Mouse (Mus musculus) intestine, embryonic 15.5 days (tissue): ENCODE data around the gene Negr1. TPM values are rescaled to one million over a fixed set of nuclear protein-coding genes. Genes with fewer than 3 reads are reported as not detected.

ENCODE experiments used
- ATAC-seq: fragments of 200-750 bp; cut with Nextera tagmentation; 2 replicates; pipeline ENCODE4 v1.8.0; 2017; ENCODE audit warnings: moderate TSS enrichment, moderate library complexity
- H3K27ac ChIP-seq: fragments of 300-500 bp; sonication (generic); 2 replicates; pipeline ENCODE4 v1.5.1; 2015; ENCODE audit warnings: mild to moderate bottlenecking, inconsistent platforms
- H3K27me3 ChIP-seq: fragments of 300-500 bp; sonication (generic); replicated peaks from 2 replicates; pipeline ENCODE4 v1.6.1; 2015; ENCODE audit warnings: inconsistent platforms
- H3K36me3 ChIP-seq: fragments of 300-500 bp; sonication (generic); 2 replicates; pipeline ENCODE4 v1.6.1; 2015; ENCODE audit warnings: inconsistent platforms
- H3K4me1 ChIP-seq: fragments of 300-500 bp; sonication (generic); replicated peaks from 2 replicates; pipeline ENCODE4 v1.6.1; 2015; ENCODE audit warnings: inconsistent platforms
- H3K4me2 ChIP-seq: fragments of 300-500 bp; sonication (generic); replicated peaks from 2 replicates; pipeline ENCODE4 v1.6.1; 2015; ENCODE audit warnings: mild to moderate bottlenecking, inconsistent platforms
- H3K4me3 ChIP-seq: fragments of 300-500 bp; sonication (generic); replicated peaks from 2 replicates; pipeline ENCODE4 v1.5.1; 2015; ENCODE audit warnings: inconsistent platforms
- H3K9ac ChIP-seq: fragments of 300-500 bp; sonication (generic); 2 replicates; pipeline ENCODE4 v1.6.1; 2015; ENCODE audit warnings: inconsistent platforms
- H3K9me3 ChIP-seq: fragments of 300-500 bp; sonication (generic); 2 replicates; pipeline ENCODE4 v1.6.1; 2016; ENCODE audit warnings: inconsistent platforms
- WGBS: fragments of 180-500 bp; shearing (Covaris S2); methylation state at CpG from one replicate; pipeline ENCODE4 v1.1.7; 2015; 5-methylcytosine and 5-hydroxymethylcytosine counted together
- polyA plus RNA-seq: library from polyadenylated mRNA; unstranded; fragments of >200 nt; fragmentation: Nextera tagmentation; extraction: Ambion mirVana; gene quantifications from 2 replicates; pipeline ENCODE4 v1.2.1, GENCODE M21; 2015

Gene Negr1
- polyA plus RNA-seq, 1 experiment from 2014 or later: 3.8 TPM

GRCm38 (mm10) chr3:156772057-156772456, 210.5 kb downstream of the Negr1 start:
- Histone ChIP-seq H3K36me3 (no peaks in the 10 kb centered on the region), H3K9me3 (no peaks in the 10 kb centered on the region), H3K4me1 (no peaks in the 10 kb centered on the region), H3K4me3 (no peak overlapping the region), H3K27me3 (no peaks in the 10 kb centered on the region), H3K27ac (no peak overlapping the region), H3K9ac (no peak overlapping the region), H3K4me2 (no peak overlapping the region)
- no peak for ATAC-seq
- WGBS: 46% methylated on average over 1 of the region's 1 CpGs

DNA sequence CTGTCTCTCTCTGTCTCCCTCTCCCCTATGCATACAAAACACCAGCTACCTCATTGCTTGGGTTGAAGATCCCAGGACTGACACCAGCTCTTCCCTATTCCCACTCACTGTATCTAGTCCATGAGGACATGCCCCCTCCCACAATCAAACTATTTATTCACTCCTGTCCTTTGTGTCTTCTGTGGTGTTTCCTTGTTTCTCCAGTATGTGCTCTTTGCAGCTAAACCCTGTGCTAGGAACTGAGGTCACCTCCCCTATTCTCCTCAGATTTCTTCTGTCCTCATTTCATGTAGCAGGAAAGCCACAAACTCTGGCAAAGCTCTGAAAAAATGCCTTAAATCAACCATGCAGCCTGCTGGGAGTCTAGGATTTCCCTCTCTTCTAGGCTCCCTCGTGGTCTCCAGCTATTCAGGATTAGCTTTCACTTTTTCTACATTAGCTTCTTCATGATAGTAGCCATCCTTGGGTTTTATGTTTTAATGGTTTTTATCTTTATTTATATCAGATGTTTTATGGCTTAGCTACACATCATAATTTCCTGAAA, 222.8 kb downstream of the Negr1 start:
- WGBS: 53% methylated on average over 1 of the region's 1 CpGs
- H3K4me2 ChIP-seq: no peak overlapping the region
- no peak overlapping the region for H3K4me3 ChIP-seq
- H3K36me3 ChIP-seq: no peaks in the 10 kb centered on the region
- H3K27ac ChIP-seq: no peak overlapping the region
- H3K9ac ChIP-seq: no peak overlapping the region
- H3K9me3 ChIP-seq: no peaks in the 10 kb centered on the region
- no peaks in the 10 kb centered on the region for H3K4me1 ChIP-seq
- ATAC-seq: no peak
- H3K27me3 ChIP-seq: no peaks in the 10 kb centered on the region

GRCm38 (mm10) chr3:156786355-156786754, 224.8 kb downstream of the Negr1 start:
- ATAC-seq: no peak
- H3K27ac ChIP-seq: no peak overlapping the region
- no peaks in the 10 kb centered on the region for H3K9me3 ChIP-seq
- H3K9ac ChIP-seq: no peak overlapping the region
- no peaks in the 10 kb centered on the region for H3K27me3 ChIP-seq
- H3K4me3 ChIP-seq: no peak overlapping the region
- H3K4me2 ChIP-seq: no peak overlapping the region
- H3K36me3 ChIP-seq: no peaks in the 10 kb centered on the region
- no peaks in the 10 kb centered on the region for H3K4me1 ChIP-seq
- WGBS: 54% methylated on average over 1 of the region's 1 CpGs

DNA sequence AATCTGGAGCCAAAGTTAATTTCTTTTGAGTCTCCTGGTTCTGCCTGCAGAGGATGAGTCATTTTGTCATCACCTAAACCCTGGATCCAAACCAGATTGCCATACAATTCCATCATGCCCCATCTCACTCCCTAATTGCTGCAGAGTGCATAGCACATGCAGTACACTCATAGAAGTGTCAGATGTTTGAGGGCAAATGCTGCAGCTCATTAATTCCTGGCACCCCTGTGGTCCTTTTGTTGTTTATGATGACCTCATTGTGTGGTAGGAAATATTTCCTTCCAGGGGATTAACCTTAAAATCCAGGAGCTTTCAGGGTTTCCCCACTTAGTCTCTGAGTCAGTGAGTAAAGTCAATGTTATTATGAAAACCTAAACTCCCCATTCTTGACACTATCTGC, 229.6 kb downstream of the Negr1 start:
- Histone ChIP-seq H3K4me3 (no peak overlapping the region), H3K4me1 (no peaks in the 10 kb centered on the region), H3K27me3 (no peaks in the 10 kb centered on the region), H3K27ac (no peak overlapping the region), H3K4me2 (no peak overlapping the region), H3K9ac (no peak overlapping the region), H3K36me3 (no peaks in the 10 kb centered on the region), H3K9me3 (no peaks in the 10 kb centered on the region)
- no peak for ATAC-seq

DNA sequence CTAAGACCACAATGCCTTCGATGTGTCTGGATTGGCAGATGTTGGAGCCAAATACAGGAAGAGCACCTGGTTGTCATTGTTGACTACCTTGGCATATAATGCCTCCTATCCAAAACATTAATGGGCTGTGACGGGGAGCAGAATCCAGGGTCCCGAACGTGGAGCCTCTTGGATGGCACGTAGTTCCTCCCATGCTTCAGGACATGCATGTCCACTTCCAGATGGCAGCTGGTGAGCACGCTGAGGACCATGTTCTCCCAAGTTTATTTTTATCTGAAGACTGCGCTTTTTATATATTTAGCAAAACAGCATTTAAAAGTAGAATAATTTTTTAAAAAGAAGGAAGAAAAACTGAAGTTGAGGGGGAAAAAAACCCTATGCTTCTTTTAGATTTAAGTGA, 231.1 kb downstream of the Negr1 start:
- H3K27me3 ChIP-seq: no peaks in the 10 kb centered on the region
- H3K9me3 ChIP-seq: no peaks in the 10 kb centered on the region
- H3K9ac ChIP-seq: no peak overlapping the region
- H3K4me1 ChIP-seq: no peaks in the 10 kb centered on the region
- WGBS: 94% methylated on average over 7 of the region's 7 CpGs
- no peak overlapping the region for H3K4me3 ChIP-seq
- H3K27ac ChIP-seq: no peak overlapping the region
- H3K4me2 ChIP-seq: no peak overlapping the region
- no peaks in the 10 kb centered on the region for H3K36me3 ChIP-seq
- ATAC-seq: no peak

DNA sequence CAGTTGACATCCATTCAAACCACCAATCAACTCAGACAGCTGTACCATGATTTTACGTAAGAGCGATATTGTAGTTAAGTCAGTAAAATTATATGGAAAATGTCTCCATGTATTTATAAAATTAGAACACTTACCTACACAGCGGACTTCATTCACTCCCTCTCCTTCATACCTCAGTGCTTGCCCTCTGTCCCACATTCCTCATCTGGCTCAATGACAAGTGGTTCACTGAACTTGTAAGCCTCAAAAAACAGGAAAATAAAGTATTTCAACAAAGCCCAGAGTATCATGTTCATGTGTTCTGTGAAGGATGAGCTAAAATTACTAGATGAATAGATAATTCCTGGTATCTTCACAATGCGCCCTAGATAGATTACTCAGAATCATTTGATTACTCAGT, 232.5 kb downstream of the Negr1 start:
- Histone ChIP-seq H3K9me3 (no peaks in the 10 kb centered on the region), H3K27ac (no peak overlapping the region), H3K4me2 (no peak overlapping the region), H3K27me3 (no peaks in the 10 kb centered on the region), H3K9ac (no peak overlapping the region), H3K4me3 (no peak overlapping the region), H3K4me1 (no peaks in the 10 kb centered on the region), H3K36me3 (no peaks in the 10 kb centered on the region)
- WGBS: 93% methylated on average over 4 of the region's 4 CpGs
- ATAC-seq: no peak

DNA sequence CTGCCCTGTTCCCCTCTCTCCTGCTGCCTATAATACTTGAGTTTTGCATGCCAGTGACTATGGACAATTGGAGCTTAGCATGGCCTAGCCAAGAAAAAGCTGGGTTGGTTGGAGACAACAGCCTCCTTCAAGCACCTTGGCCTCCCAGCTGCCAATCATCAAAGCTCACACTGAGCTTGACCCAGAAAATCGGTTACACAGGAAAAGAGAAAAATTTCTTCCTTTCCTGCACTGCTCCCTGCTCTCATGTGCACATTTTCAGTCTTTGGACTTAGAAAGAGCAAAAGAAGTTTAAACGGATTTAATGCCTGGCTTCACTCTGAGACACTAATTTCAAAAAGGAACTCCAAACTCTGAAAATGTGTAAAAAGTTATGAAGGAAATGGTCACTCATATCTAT, 233.0 kb downstream of the Negr1 start:
- Histone ChIP-seq H3K4me1 (no peaks in the 10 kb centered on the region), H3K9me3 (no peaks in the 10 kb centered on the region), H3K9ac (no peak overlapping the region), H3K27ac (no peak overlapping the region), H3K4me2 (no peak overlapping the region), H3K36me3 (no peaks in the 10 kb centered on the region), H3K4me3 (no peak overlapping the region), H3K27me3 (no peaks in the 10 kb centered on the region)
- no peak for ATAC-seq
- WGBS: 64% methylated on average over 2 of the region's 2 CpGs

DNA sequence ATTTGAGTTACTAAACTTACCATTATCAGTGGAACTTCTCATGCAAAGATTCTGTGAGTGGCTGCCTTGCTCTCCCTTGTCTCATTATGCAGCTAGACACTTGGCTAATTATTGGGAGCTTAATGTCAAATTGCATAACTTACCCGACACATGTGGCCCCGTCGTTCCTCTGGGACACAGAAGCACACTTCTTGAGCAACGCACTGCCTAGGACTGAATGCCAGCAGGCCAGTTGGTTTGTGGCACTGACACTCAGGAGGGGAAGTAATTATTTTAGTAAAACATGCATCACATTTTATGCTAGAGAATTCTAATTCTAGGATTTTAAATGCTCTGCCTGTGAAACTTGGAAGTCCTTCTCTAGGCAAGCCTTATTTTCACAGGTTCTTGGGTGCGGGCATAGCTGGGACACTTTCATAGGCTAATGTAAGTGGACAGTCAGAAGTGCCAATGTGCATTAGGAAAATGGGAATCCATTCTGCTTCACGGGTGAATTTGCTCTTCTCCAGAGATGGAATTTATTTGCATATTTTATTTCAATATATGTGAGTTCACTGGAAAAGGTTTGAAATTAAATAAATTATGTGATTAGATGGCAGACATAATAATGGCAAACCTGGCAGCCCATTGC, 234.6 kb downstream of the Negr1 start:
- no peak overlapping the region for H3K9ac ChIP-seq
- H3K9me3 ChIP-seq: no peaks in the 10 kb centered on the region
- H3K27ac ChIP-seq: no peak overlapping the region
- H3K4me2 ChIP-seq: no peak overlapping the region
- H3K4me3 ChIP-seq: no peak overlapping the region
- H3K36me3 ChIP-seq: no peaks in the 10 kb centered on the region
- no peak for ATAC-seq
- H3K27me3 ChIP-seq: no peaks in the 10 kb centered on the region
- WGBS: 91% methylated on average over 6 of the region's 6 CpGs
- H3K4me1 ChIP-seq: no peaks in the 10 kb centered on the region

DNA sequence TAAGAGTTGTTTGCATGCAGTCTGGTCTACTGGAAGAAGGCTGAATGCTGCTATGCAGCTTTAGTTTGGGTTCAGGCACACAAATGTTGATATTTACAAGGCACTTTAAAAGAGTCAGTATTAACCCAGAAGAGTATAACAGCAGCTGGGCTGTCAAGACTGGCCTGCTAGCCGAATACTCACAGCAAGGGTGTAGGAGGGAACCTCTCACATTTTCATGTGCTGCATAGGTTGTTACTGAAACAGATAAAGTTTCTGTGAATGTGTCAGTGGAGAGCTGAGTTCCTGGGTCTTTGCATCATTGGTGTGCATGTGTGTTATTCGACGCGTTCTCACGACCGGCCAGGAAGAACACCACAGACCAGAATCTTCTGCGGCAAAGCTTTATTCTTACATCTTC, 237.6 kb downstream of the Negr1 start:
- Histone ChIP-seq H3K9ac (no peak overlapping the region), H3K4me2 (no peak overlapping the region), H3K4me3 (no peak overlapping the region), H3K4me1 (no peaks in the 10 kb centered on the region), H3K9me3 (no peaks in the 10 kb centered on the region), H3K27ac (no peak overlapping the region), H3K27me3 (no peaks in the 10 kb centered on the region), H3K36me3 (no peaks in the 10 kb centered on the region)
- no peak for ATAC-seq
- WGBS: 91% methylated on average over 7 of the region's 7 CpGs

DNA sequence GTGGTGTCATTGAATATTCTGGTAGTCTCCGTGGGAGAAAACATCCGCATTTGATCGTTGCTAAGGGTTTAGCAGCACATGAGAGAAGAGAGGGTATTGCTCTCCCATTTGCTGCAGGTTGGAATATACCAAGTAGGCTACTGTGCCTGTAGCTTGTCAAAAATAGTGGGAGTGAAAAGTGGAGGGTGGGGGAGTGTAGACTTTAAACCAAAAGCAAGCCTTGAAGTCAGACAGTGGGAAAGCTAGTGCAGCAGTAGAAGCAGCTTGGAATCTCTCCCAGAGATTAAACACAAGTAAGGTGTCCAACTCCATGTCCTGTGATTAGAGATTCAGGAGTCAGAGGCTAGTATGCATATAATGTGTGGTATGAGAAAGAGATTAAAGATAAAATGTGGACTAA, 248.2 kb downstream of the Negr1 start:
- H3K4me1 ChIP-seq: no peaks in the 10 kb centered on the region

DNA sequence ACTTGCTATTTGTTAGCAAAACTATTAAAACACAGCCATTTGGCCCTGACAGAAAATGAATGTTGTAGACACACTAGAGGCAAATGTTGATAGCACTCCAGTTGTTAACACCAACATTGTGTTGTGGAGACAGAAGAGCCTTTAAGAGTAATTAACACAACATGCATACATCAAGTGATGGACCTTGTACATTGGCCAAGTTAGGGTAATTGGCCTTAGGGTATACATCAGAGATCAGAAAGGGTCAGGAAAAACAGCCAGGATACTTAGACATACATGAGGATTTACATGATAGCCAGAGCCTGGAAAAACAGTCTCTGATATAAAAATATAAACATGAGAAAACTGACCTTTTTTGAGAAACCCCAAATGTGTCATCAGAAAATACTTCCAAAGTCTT, 255.3 kb downstream of the Negr1 start:
- Histone ChIP-seq H3K27me3 (no peaks in the 10 kb centered on the region), H3K4me2 (no peak overlapping the region), H3K4me1 (no peaks in the 10 kb centered on the region), H3K27ac (no peak overlapping the region), H3K36me3 (no peaks in the 10 kb centered on the region), H3K9me3 (no peaks in the 10 kb centered on the region), H3K9ac (no peak overlapping the region), H3K4me3 (no peak overlapping the region)
- ATAC-seq: no peak

More for the DNA sequence above, 248.2 kb downstream of the Negr1 start:
- Histone ChIP-seq H3K4me2 (no peak overlapping the region), H3K36me3 (no peaks in the 10 kb centered on the region), H3K4me3 (no peak overlapping the region), H3K27me3 (no peaks in the 10 kb centered on the region), H3K9me3 (no peaks in the 10 kb centered on the region), H3K9ac (no peak overlapping the region), H3K27ac (no peak overlapping the region)
- ATAC-seq: no peak
- WGBS: 80% methylated on average over 3 of the region's 3 CpGs

DNA sequence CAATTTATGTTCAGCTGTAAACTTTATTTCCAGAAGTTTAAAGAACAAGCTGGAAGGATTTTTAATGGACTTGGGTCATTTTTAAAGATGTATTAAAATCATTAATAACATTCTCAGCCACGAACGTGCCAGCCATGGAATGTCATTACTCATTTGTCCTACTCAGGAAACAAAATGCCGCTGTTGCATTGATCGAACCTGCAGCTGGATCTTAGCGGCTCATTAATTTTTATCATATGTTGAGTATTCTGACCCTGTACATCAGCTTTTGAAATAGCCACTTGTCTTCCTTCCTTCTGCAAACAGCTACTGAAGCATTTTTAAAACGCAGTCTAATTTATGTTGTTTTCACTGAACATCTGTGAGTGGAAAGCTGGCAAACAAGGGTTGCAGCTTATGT, 255.9 kb downstream of the Negr1 start:
- H3K9me3 ChIP-seq: no peaks in the 10 kb centered on the region
- no peak overlapping the region for H3K9ac ChIP-seq
- H3K36me3 ChIP-seq: no peaks in the 10 kb centered on the region
- H3K4me2 ChIP-seq: no peak overlapping the region
- no peak overlapping the region for H3K27ac ChIP-seq
- no peaks in the 10 kb centered on the region for H3K4me1 ChIP-seq
- 45% methylated on average over 6 of the region's 6 CpGs for WGBS
- no peak overlapping the region for H3K4me3 ChIP-seq
- H3K27me3 ChIP-seq: no peaks in the 10 kb centered on the region
- ATAC-seq: no peak

GRCm38 (mm10) chr3:156823039-156823438, 261.4 kb downstream of the Negr1 start:
- H3K27ac ChIP-seq: no peak overlapping the region
- H3K4me1 ChIP-seq: no peaks in the 10 kb centered on the region
- 81% methylated on average over 3 of the region's 3 CpGs for WGBS
- no peak overlapping the region for H3K9ac ChIP-seq
- H3K9me3 ChIP-seq: no peaks in the 10 kb centered on the region
- no peak for ATAC-seq
- H3K36me3 ChIP-seq: no peaks in the 10 kb centered on the region
- no peak overlapping the region for H3K4me2 ChIP-seq
- H3K4me3 ChIP-seq: no peak overlapping the region
- H3K27me3 ChIP-seq: no peaks in the 10 kb centered on the region
